Mouse (Mus musculus) G1E (cell line): Measurements from ENCODE around the gene Wwp2.

ENCODE experiments used
- CTCF ChIP-seq: IDR thresholded peaks from 2 replicates; pipeline ENCODE4 v1.5.1; 2012; ENCODE audit warnings: low read depth, low read length, inconsistent platforms, mixed read lengths
- TAL1 ChIP-seq: conservative IDR thresholded peaks from 2 replicates; pipeline ENCODE4 v1.6.1; 2012; ENCODE audit warnings: low read depth, low read length, inconsistent platforms, mixed read lengths

- TF ChIP-seq CTCF = no peak
- TF ChIP-seq TAL1 = no peak
These were observed 12.0 kb upstream of the Wwp2 start for GRCm38 (mm10) chr8:107424176-107424575.
